ENCODE assay signal across 7 mouse cellular contexts in genomic region chr3:142881872-142882623, GRCm38 (mm10). TPM values are rescaled to one million over a fixed set of nuclear protein-coding genes. Genes with fewer than 3 reads are reported as not detected.
DNase-seq lines count a peak whose midpoint lies in the region; ATAC-seq lines count a peak whose summit lies in the region.

Gene Pkn2 (minus strand): TSS chr3:142882004.

- peak within 1 kb of the TSS; percentile 95 for H3K9ac ChIP-seq in embryonic facial prominence, embryonic 11.5 days (replicated peaks; ENCODE audit: low read length)
- peak within 1 kb of the TSS; percentile 95 for H3K9ac ChIP-seq in midbrain, embryonic 13.5 days (replicated peaks)

- H3K4me2 ChIP-seq in embryonic facial prominence, embryonic 11.5 days (ENCODE audit: low read depth, low read length) = peak within 1 kb of the TSS; percentile 50
- H3K4me2 ChIP-seq in midbrain, embryonic 13.5 days (replicated peaks) = peak within 1 kb of the TSS; percentile 68

- H3K36me3 ChIP-seq in embryonic facial prominence, embryonic 11.5 days (replicated peaks; ENCODE audit: control insufficient read depth, insufficient read depth, low read depth, low read length) = no peaks in the 10 kb centered on the region
- no peaks in the 10 kb centered on the region for H3K36me3 ChIP-seq in limb, embryonic 10.5 days
- no peaks in the 10 kb centered on the region for H3K36me3 ChIP-seq in midbrain, embryonic 13.5 days

- ATAC-seq in embryonic facial prominence, embryonic 11.5 days (replicated peaks; ENCODE audit: insufficient number of reproducible peaks, low FRiP score, low TSS enrichment, low read depth) = peak; percentile 99
- ATAC-seq in granulocyte monocyte progenitor cell, adult 5-6 weeks (replicated peaks; ENCODE audit: poor library complexity, severe bottlenecking) = peak; percentile 84
- peak; percentile 99 for ATAC-seq in midbrain, embryonic 13.5 days

- no peaks in the 10 kb centered on the region for H3K9me3 ChIP-seq in embryonic facial prominence, embryonic 11.5 days (replicated peaks; ENCODE audit: control insufficient read depth, low read length)
- no peaks in the 10 kb centered on the region for H3K9me3 ChIP-seq in limb, embryonic 10.5 days (replicated peaks)
- H3K9me3 ChIP-seq in midbrain, embryonic 13.5 days = no peaks in the 10 kb centered on the region

- peak within 1 kb of the TSS; percentile 83 for H3K4me3 ChIP-seq in embryonic facial prominence, embryonic 11.5 days (ENCODE audit: low read depth, low read length)
- H3K4me3 ChIP-seq in limb, embryonic 10.5 days = peak within 1 kb of the TSS; percentile 100
- H3K4me3 ChIP-seq in midbrain, embryonic 13.5 days (replicated peaks) = peak within 1 kb of the TSS; percentile 100

- H3K27me3 ChIP-seq in embryonic facial prominence, embryonic 11.5 days (ENCODE audit: control insufficient read depth, insufficient read depth, low read length) = no peaks in the 10 kb centered on the region
- no peaks in the 10 kb centered on the region for H3K27me3 ChIP-seq in limb, embryonic 10.5 days (ENCODE audit: low read depth, poor library complexity, severe bottlenecking)
- H3K27me3 ChIP-seq in midbrain, embryonic 13.5 days = no peaks in the 10 kb centered on the region

- H3K27ac ChIP-seq in embryonic facial prominence, embryonic 11.5 days (replicated peaks; ENCODE audit: low read depth, low read length) = peak within 1 kb of the TSS; percentile 80
- peak within 1 kb of the TSS; percentile 98 for H3K27ac ChIP-seq in limb, embryonic 10.5 days
- H3K27ac ChIP-seq in midbrain, embryonic 13.5 days = peak within 1 kb of the TSS; percentile 94

- DNase-seq in adrenal gland, postnatal 14 days = peak; percentile 100
- DNase-seq in embryonic facial prominence, embryonic 11.5 days (ENCODE audit: low spot score) = peak; percentile 98
- DNase-seq in kidney, adult 11 months = peak; percentile 99
- peak; percentile 99 for DNase-seq in limb, embryonic 10.5 days (ENCODE audit: low spot score)
- DNase-seq in spleen, adult 12 weeks (ENCODE audit: low spot score) = peak; percentile 99

- WGBS in embryonic facial prominence, embryonic 11.5 days = under 1% methylated on average over 47 of the region's 84 CpGs
- WGBS in limb, embryonic 10.5 days = 1% methylated on average over 77 of the region's 84 CpGs
- under 1% methylated on average over 46 of the region's 84 CpGs for WGBS in midbrain, embryonic 13.5 days

- no peaks in the 10 kb centered on the region for H3K4me1 ChIP-seq in embryonic facial prominence, embryonic 11.5 days (ENCODE audit: control insufficient read depth, insufficient read depth, low read length)
- peaks cover 13% of the 10 kb centered on the region for H3K4me1 ChIP-seq in limb, embryonic 10.5 days
- H3K4me1 ChIP-seq in midbrain, embryonic 13.5 days (replicated peaks) = peaks cover 12% of the 10 kb centered on the region

RNA-seq across cellular contexts. Expression of gene Pkn2, which starts in this region (rescaled TPM):
- 70.3 and 71.9 TPM in 2 replicates for total RNA-seq in adrenal gland, postnatal 14 days (2021)
- polyA plus RNA-seq in embryonic facial prominence, embryonic 11.5 days (2014; fragmentation: Nextera tagmentation; extraction: Ambion mirVana) = 46.5 and 54.4 TPM in 2 replicates
- 24.6 and 28.4 TPM in 2 replicates for total RNA-seq in granulocyte monocyte progenitor cell, adult 5-6 weeks (2014; fragmentation: Nextera tagmentation)
- 58.6 and 62.2 TPM in 2 replicates for total RNA-seq in granulocyte monocyte progenitor cell, adult 5-6 weeks (2017)
- 47.4 and 55.6 TPM in 2 replicates for polyA plus RNA-seq in limb, embryonic 10.5 days (2016; fragmentation: Nextera tagmentation; extraction: Ambion mirVana)
- polyA plus RNA-seq in midbrain, embryonic 13.5 days (2015; fragmentation: Nextera tagmentation; extraction: Ambion mirVana) = 27.3 and 32.6 TPM in 2 replicates

Comparison
In these comparisons a context has a peak if more than half of its experiments do, and no peak if none do; other contexts are left out.
1. Peak in every context shown above with its lines: DNase-seq, ATAC-seq, H3K4me3 ChIP-seq and H3K27ac ChIP-seq.